Mouse (Mus musculus) ES-CJ7 (cell line): Measurements from ENCODE around the gene Cluh.
A peak's percentile ranks its signal among the peaks of the same experiment; 100 is the strongest.

Experiments used
- DNase-seq: peaks from one replicate; pipeline ENCODE4 v3.0.0; 2011; ENCODE audit warnings: low read depth, low spot score

Cluh gene

DNA sequence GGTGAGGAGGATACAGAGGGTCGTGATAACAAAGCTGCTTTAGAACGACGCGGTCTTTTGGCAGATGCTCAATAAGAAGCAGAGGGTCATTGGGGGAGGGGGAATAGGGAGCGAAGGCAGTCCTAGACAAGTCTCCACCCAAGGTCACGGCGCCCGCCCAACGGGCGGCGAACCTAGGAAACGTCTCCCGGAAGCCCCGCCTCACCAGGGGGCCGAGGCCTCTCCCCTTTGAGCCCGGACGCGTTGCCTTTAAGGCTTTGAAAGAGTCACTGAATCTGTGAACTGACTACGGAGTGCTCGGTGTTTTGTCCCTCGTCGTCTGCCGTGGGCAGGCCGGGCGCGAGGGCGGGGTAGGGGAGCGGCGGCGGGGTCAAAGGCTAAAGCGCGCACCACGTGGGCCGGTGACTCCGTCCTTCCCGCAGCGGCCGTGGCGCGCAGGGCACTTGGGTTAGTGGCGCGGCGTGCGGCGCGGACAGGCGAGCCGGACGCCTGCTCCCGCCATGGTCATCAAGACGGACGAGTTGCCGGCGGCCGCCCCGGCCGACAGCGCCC, at the start of gene Cluh:
Gene Cluh (plus strand): TSS at position 401 of the 552 bp plus-strand sequence.
- peak; percentile 99 for DNase-seq

DNA sequence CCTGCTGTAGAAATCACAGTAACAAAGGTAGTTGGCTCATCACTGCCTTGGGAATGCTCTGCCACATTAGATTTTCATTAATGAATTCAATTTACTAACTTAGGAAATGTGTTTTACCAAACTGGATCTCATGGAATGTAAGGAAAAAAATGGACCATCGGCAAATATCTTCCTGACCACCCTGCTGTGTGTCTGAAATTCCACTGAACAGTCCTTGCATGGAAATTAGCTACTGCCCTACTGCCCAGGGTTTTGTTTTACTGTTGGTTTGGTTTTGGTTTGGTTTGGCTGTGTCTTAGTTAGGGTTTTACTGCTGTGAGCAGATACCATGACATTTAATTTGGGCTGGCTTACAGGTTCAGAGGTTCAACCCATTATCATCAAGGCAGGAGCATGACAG, 47.0 kb upstream of the Cluh start:
- DNase-seq, result no peak

DNA sequence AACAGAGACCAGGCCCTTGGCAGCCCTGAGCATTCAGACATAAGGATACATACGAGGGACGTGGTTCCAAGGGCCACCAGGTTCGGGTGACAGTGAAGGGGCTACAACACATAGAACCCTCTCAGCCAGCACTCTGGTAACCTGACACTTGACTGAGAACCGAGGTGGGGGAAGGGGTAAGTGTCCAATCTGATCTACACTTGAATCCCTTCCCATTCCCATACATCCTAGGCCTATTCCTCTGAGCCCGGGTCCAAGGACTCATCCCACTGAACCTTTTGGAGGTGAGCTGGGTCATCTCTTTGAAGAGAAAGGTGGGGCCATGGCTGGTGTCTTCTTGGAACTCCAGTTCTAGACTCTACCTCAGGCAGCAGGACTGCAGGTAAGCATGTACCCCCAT, 39.2 kb upstream of the Cluh start:
- DNase-seq, result peak; percentile 83

DNA sequence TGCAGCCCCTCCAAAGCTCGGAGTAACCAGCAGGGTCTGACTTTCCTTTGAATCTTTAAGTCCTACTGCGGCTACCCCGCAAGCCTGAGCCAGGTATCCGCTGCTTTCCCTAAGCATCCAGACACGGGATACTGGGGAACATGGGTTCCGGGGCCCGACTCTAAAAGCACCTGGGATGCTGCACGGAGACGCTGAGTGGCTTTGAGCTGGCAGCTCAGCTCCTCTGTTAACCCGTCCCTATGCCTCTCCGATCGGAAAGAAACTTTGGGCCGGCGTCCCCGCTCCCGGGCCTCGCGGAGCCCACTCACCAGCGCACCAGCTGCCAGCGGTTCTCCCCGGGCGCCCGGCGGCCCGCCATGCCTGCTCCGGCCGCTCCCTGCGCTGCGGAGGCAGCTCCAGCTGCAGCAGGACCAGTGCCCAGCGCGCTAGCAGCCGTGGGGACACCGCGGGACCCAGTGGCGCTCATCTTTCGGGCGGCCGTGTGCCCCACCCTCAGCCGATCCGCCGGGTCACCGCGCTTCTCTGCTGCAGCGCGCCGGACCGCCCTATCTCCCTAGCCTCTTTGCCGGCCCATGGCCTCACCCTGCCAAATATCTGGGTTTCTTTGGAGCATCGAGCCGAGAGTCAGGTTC, 38.6 kb upstream of the Cluh start, which contains the start of gene Rap1gap2:
Gene Rap1gap2 (minus strand): TSS at position 371 of the 632 bp plus-strand sequence.
- no peak for DNase-seq

DNA sequence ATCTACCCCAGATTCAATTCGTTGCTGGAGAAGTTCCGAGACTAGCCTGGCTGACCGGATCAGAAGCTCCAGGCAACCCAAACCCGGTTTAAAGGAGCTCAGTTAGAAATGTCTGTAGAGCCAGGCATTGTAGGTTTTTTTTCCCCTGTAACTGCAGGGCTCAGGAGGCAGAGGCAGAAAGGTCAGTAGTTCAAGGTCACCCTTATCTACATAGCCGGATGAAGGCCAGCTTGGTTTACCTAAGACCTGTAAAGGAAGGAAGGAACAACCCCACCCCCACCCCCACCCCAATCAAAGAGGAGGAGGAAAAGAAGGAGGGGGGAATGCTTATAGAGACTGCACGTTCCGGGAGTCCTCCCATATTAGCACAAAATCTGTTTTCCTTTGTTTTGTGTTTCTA, 37.9 kb upstream of the Cluh start:
- peak; percentile 81 for DNase-seq

DNA sequence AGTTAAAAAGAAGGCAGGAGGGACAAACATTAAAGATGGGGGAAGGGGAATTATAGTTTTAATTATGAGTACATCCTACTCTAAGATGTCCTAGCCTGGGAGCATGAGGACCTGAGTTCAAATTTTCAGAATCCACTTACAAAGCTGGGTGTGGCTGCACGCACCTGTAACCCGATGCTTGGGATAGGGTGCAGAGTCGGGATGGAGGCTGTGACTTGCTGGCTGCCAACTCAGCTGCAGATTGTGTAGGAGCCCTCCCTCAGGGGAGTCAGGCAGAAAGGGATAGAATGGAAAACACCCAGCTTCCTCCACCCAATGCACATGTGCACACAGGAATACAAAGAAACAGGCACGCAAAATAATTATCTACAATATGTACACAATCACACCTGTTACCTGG, 35.9 kb upstream of the Cluh start:
- DNase-seq, result no peak

DNA sequence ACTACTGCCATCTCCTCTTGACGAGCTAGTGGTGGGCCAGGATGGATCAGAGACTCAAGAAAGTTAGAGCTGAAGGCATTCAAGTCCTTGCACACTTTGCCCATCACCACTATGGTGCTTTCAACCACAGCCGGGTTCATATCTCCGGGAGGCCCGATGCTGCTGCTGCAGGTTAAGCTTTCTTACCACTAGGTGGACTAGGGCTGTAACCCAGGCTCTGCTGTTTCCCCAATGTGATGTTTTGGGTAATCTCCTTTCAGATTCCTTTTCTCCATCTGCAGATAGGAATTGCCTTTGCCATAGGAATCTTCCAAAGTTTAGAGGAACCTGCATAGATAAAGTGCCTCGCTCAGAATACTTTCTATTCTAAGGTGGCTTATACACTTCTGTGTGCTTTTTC, 33.7 kb upstream of the Cluh start:
- DNase-seq, result peak; percentile 44

DNA sequence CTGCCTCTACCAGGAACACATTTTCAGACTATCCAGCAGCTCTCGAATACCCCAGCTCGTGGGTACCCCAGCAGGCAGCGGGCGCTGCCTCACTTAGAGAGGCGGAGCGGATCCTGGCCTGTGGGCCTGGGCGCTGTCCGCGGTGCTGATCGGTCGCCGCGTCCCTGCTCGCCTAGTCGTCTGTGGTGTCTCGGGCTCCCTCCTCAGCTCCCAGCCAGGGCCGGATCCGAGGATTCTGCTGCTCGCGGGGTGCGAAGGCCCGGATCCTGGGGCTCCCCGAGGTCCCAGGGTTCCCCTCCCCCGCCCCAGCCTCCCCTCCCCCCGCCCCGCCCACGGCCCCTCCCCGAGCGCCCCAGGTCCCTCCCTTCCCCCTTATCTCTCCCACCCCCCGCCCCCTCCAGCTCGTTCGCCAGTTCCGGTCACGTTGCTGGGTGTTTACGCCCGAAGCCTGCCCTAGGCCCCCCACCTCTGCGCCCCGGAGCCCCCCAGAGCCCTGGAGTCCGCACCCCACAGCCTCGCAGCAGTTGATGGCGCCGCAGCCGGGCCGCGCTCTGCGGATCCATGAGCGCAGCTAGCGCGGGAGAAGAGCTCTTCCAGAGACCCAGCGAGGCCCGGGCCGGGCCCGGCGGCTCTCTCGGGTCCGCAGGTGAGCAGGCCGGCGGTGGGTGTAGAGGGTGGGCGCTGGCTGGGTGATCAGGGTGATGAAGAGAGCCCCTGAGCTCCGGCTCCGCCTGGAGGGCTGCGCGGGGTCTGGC, 29.9 kb upstream of the Cluh start, which contains the start of gene Ccdc92b:
Gene Ccdc92b (plus strand): TSS at position 405 of the 755 bp plus-strand sequence.
- peak; percentile 86 for DNase-seq

DNA sequence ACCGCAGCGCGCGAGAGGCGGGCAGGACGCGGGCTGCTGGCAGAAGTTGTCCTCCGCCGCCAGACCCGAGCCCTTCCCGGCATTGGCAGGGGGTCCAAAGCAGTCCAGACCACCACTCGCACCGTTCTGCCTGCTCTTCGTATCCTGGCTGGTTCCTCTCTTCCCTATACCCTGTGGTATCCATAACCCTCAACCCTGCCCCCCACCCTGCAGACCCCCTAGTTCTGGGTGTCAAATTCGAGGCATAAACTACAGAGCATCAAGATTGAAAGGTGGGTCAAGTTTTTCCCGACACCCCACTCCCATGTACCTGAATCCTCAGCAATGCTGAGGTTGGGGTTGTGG, 29.4 kb upstream of the Cluh start:
- no peak for DNase-seq

DNA sequence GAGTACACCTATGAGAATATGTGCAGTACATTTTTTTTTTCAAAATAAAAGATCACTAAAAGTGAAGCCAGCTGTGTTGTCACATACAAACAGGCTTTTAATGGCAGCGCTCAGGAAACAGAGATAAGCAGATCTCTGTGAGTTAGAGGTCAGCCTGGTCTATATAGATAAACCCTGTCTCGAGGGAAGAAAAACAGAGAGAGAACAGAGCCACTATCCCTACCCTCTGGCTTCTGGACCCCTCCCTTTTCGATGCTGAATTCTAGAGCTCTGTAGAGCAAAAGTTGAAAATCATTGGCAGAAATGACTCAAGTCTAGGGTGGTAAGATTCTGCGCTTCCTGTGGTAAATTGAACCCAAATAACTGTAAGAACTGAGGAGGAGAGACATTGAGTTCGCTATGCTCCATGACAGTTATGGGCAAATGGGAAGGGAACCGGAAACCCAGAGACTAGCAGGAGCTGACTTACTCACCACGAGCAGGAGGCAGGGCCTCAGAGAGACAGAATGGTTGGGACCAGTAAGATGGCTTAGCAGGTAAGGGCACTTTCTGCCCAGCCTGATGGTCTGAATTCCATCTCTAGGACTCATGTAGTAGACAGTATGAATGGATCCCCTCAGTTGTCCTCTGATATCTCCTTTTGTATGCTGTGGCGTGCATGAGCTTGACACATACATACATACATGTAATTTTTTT, 27.2 kb upstream of the Cluh start:
- DNase-seq, result no peak

DNA sequence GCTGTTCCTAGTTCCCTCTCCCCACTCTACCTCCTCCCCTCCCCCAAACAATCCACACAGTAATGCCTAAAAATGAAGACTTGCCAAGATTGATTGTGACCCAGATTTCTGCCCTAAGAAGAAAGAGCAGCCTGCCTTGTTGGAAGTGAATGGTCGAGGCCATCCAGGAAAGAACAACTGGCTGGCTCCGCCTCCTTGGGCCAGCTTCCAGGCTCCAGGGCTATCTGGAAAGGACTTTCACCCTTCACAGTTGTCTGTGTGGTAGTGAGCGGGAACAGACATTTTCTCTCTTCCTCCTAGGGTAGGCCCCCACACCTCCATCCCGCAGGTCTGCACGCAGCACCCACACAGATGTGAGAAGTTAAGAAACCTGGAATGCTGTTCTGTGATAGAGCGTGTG, 25.6 kb upstream of the Cluh start:
- DNase-seq, result no peak

DNA sequence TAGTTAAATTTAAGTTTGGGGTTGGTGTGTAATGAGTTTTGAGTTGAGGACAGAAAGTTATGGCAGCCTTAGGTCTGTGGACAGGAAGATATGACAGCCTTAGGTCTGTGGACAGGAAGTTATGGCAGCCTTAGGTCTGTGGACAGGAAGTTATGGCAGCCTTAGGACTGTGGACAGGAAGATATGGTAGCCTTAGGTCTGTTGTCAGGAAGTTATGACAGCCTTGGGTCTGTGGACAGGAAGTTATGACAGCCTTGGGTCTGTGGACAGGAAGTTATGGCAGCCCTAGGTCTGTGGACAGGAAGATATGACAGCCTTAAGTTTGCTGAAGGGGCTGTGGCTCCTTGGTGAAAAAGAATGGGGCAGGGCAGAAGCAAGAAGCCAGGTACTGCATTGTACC, 24.0 kb upstream of the Cluh start:
- no peak for DNase-seq

DNA sequence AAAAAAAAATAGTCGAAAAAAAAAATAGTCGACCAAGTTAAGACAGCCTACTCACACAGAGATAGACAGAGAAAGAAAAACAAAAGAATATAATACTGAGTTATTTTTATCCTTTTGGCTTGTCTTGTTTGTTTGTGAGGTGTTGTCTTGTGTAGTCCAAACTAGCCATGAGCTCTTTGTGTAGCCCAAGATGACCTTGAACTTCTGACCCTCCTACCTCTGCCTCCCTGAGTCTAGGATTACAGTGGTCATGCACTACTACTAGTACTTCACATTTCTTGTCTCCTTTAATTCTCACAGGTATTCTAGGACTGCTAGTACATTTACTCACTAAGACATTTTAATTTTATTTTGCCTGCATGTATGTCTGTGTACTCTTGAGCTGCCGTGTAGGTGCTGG, 21.8 kb upstream of the Cluh start:
- DNase-seq, result peak; percentile 62

DNA sequence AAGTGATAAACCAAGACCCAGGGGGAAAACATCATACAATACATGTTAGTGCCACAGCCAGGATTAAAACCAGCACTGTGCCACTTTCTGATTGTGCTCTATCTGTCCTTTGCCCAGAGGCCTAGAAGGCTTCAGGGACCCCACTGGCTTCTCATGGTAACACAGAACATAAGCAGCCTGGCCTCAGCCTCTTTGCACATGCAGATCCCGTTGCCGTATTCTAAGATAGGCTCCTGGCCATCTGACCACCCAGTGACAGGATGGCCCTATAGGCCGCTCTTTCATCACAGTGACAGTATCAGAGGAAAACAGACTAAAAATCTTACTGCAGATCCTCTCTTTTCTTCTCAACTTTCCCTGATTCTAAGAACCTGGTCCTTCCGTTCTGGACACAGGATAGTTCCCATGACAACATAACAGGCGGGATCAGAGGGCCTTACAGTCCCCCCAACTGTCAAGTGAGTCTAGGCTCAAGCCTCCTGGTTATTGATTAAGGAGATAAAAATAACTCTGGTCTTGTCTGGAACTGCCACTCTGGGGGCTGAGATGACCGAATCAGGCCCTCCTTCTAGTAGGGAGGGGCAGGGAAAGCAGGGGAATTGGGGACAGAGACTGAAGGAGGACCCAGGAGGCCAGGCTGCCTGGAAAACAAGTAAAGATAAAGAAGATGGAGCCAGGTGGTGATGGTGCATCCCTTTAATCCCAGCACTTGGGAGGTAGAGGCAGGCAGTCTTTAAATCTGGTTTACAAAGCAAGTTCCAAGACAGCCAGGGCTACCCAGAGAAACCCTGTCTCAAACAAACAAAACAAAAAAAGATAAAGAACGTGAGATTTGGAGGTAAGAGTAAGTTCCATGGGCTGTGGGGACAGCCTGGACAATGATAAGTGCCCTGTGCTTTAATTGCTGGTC, 17.2 kb upstream of the Cluh start:
- no peak for DNase-seq

DNA sequence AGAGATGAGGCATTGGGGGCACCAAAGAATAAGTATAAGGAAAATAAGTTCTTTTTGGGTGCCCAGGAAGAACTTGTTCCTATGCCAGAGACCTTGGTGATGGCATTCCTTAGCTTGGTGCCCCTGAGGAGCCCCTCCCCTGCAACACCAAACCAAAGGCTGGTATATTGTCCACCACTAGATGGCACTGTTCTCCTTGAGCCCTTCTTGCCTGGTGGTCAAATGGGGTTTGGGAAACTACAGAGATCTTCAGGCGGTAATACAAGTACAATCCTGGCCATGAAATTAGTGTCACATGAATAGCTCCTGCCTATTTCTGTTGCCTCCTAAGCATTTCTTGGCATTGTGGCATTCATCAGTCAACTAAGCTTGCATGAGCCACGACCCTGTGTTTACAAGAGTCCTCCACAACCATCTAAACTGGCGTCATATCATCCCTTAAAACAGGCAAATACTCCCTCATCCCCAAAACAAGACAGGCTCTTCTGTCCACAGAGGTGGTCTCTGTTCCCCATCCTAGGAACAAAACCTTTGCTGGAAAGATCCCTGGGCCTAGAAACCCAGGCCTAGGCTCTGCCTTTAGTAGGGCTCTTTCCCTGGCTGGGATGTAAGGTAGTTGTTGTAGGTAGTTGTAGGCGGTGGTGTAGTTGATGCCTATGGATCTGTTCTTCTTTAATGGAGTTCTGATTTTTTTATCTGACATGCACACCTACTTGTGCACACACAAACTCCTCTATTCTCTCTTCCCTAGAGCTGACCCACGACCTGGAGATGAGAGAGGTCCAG, 14.6 kb upstream of the Cluh start:
- DNase-seq, result peak; percentile 88

DNA sequence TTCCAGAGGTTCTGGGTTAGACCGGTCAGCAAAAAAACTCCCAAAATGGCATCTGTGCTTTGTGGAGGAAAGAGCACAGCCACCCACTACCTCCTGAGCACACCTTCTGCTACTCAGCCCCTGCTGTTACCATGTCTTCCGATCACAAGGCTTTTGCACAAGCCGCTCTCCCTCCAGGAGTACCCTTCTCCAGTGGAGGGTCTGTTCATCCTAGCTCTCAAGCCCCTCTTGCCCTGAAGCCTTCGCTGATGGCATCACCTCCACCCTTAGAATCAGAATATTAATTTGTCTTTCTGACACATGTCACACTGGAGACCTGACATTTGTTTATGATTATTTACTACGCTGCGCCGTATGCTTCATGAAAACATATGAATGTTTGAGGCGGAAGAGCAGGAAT, 11.8 kb upstream of the Cluh start:
- no peak for DNase-seq

DNA sequence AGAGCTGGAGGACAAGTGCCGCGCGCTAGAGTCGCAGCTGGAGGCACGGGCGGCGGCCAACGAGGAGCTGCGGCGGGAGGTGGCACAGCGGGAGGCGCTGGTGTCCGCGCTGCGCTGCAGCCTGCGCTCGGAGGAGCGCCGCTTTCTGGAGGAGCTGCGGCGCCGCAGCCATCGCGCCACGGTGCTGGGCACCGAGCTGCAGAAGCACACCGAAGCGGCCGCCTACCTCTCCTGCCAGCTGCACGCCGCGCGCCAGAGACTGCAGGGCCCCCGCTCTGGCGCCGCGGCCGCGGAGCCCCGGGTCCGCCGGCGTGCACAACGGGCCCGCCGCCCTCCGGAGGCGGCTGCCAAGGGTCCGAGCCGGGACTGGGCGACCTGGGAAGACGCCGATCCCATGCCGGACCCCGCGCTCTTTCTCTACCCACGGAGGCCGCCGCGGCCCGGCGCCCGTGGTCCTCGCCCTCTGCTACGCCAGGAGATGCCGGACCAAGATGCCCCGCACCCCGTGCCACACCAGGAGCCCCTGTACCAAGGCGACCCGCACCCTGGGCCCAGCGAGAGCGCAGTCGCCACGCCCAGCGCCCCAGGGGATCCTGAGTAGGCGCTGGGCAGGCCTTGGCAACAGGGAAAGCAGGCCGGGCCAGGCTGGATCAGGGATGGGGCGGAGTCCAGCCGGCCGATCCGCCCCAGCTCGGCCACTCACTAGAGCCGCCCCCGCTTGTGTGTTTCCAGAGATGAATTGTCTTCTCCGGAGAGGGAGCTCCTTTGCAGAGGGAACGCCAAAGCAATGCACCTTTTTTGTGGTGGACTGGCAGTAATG, 11.1 kb upstream of the Cluh start:
- peak; percentile 62 for DNase-seq

DNA sequence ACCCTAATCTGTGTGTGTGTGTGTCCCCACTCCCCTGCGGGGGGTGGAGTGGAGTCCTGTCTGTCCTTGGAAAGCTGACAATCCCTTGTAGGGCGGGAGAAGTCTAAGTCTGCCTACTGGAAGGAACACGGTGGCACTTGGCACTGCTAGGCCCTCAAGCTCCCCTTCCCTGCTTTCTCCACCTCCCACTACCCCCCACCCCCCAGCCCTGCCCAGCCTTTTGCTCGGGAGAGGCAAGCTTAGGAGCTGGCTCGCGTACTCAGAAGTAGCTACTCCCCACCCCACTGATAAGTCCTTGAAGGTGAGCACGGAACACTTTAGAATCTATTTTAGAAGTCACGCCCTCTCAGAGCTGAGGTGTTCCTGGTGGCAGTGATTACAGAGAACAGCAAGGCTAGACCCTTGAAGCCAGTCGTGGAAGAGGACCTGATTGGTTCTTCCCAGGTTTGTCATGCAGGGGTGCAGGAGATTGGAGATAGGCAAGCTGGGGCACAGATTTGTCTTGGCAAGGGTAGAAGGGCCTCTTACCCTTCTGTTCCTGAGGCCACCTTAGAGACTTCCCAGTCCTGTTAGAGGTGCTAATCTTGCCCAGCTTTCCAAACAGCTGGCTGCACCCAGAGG, 10.4 kb upstream of the Cluh start:
- no peak for DNase-seq

DNA sequence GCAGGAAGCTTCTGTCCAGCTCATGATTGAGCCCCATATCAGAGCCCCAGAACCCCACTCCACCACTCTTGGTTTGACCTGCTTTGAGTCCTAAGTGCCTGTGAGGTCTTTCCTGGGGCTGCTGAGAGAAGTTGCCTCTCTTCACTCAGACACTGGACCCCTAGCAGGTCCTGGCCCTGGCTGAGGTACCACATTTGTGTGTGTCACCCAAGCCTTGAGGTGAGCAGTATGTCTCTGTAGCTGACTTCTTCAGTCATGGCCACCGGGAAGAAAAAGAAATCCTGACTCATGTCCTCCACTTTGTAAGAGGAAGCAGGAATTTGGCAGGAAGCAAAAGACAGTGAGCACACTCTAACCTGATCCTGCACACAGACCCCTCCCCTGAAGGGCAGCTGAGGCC, 9.7 kb upstream of the Cluh start:
- no peak for DNase-seq
